Mouse (Mus musculus) CH12F3 (cell line): ENCODE measurements around the gene Zbed4.
"Not testable (repeated sequence)": the region's sequence is repeated elsewhere in the genome, so short reads cannot be mapped to it uniquely, and the experiment has no call there.

Experiments
- in situ Hi-C: fragments of 300-500 bp; cut with MboI; formaldehyde crosslinking; loops from 2 replicates; pipeline ENCODE4 v1.14.3; 2020; ENCODE audit warnings: low sequenced_read_pairs

The Zbed4 gene

DNA sequence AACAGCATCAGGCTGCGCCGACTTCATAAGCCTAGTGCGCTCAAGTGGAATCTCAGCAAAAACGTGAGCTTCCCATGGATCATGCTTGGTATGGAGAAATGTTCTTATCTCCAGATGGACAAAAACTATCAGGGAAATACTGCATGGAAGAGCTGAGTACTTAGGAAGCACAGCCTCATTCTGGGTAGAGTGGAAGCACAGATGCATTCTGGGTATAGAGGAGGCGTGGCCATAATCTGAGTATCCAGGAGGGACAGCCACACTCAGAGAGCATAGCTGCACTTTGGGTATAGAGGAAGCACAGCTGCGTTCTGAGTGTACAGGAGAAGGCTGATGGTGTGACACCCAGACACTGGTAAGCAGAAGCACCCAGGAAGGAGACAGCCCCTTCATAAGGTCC is 50.9 kb downstream of the Zbed4 start:
- in situ Hi-C loops, result no loop called here

GRCm38 (mm10) chr15:88808121-88808520 is 56.7 kb downstream of the Zbed4 start:
- in situ Hi-C loops, result no loop called here

DNA sequence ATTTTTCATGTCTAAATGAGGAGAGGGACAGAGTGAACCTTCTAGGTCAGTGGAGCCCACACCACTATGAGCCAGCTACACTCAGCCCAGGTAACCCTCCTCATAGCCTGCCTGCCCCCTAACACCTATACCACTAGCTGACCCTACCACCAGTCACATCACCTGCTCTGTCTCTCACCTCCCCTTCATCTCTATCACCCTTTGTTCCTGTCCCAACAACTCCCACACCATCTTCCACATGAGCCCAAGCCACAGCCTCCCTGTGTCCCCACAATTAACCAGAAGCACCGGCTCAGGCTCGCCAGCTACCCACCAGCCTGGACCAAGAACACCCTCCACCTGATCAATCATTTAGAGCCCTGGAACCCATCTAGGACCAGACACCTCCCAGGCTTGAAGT is 58.9 kb downstream of the Zbed4 start:
- in situ Hi-C loops, result no loop called here

DNA sequence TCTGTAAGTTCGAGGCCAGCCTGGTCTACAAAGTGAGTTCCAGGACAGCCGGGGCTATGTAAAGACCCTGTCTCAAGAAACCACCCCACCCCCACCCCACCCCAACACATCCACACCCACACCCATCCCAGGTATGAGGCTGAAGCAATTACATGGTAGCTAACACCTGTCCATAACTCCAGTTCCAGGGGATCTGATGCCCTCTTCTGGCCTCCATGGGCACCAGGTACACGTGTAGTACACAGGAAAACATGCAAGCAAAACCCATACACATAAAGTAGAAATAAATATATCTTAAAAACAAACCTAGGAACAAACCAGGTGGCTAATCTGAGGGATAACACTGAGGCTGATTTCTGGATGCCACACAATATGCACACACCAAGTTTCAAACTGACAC is 61.8 kb downstream of the Zbed4 start:
- in situ Hi-C loops, result no loop called here

DNA sequence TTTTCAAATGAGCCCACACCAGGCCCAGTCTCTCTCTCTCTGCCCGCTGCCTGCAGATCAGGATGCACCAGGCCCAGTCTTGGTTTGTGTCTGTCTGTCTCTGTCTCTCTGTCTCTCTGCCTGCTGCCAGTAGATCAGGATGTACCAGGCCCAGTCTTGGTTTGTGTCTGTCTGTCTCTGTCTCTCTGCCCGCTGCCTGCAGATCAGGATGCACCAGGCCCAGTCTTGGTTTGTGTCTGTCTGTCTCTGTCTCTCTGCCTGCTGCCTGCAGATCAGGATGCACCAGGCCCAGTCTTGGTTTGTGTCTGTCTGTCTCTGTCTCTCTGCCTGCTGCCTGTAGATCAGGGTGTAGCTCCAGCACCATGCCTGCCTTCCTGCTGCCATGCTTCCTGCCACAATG is 62.4 kb downstream of the Zbed4 start:
- in situ Hi-C loops, result not testable (repeated sequence)

- in situ Hi-C loops, result no loop called here
Observed at GRCm38 (mm10) chr15:88814411-88815047, 63.1 kb downstream of the Zbed4 start.

- in situ Hi-C loops, result no loop called here
Observed at GRCm38 (mm10) chr15:88815196-88815700, 63.8 kb downstream of the Zbed4 start.

GRCm38 (mm10) chr15:88819026-88819905 is 67.8 kb downstream of the Zbed4 start, which contains the start of the genes Alg12 and Creld2:
TSS of gene Alg12 (minus strand) at chr15:88819318.
TSS of gene Creld2 (plus strand) at chr15:88819646.
- in situ Hi-C loops, result no loop called here

GRCm38 (mm10) chr15:88819906-88820303 is 68.4 kb downstream of the Zbed4 start:
- in situ Hi-C loops, result no loop called here

DNA sequence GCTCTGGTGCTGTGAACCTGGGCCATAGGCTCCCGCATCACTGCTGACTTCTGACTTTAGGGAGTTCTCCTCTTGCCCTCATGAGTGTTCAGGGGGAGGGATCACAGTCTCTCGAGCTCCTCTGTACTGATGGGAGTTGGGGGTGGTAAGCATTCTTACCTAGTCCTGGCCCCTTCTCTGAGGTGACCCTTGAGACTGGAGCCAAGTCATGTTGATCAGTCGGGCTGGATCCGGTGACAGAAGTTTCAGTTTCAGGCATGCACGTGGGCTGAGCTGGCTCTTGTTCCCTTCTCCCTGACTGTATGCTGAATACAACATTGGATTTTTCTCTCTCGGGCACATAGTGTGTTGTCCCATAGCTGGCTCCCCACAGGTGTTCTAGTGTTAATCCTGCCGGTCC is 69.9 kb downstream of the Zbed4 start:
- in situ Hi-C loops, result no loop called here

DNA sequence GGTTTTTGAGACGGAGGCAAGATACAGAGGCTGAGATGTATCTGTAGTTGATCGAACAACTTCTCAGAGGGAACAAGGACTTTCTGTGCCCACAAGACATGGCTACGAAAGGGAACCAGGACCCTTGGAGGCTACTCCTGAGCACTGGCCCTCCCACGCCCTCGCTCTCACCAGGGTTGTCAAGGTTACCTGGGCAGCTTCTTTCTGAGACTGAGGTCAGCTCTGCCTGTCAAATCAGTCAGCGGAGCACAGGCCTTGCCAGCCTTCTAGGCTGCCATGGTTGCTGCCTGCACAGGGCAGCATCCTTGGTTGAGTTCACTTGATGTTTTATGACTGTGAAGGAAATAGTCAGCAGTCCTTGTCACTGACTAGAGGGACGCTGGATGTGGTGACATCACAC is 71.1 kb downstream of the Zbed4 start:
- in situ Hi-C loops, result no loop called here

GRCm38 (mm10) chr15:88823376-88823775 is 71.9 kb downstream of the Zbed4 start:
- in situ Hi-C loops, result no loop called here

- in situ Hi-C loops, result loop anchor here (5.0 kb wide), 2 partner anchors 50 to 95 kb away; no protein-coding TSS in a partner anchor
Observed at GRCm38 (mm10) chr15:88827466-88827865, 76.0 kb downstream of the Zbed4 start.

DNA sequence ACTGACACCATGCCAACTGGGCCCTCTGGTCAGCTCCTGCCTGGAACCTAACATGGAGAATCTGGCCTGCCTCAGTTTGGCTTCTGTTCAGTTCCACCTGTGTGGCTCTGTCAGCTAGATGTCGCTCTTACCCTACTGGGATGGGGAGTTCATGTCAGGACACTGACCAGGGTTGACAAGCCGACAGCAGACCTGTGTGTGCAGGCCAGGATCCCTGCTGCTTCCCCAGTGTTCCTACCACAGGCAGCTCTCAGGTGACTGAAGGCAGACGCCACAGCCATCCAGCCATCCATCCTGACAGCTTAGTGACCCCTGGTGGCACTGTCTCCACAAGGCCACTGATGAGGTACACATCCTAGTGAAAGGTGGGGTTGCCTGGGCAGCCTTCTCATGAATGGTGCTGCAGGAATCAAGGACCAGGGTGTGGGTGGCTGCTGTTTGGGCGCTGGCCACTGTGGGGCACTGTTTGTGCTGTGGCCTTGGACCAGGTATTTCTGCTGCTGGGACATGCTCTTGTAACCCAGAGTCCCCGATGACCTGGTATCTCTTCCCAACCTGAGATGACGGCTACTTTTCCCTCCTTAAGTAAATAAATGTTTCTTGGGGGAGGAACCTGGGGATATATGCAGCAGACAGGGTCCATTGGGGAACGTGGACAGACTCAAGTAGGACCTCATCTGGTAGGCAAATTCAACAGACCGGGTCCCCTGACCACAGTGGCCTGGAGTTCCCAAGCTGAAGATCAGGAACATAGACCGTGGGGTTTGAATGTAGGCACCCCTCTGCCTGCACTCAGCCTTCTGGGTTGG is 76.7 kb downstream of the Zbed4 start:
- in situ Hi-C loops, result loop anchor here (5.0 kb wide), 2 partner anchors 49 to 94 kb away; no protein-coding TSS in a partner anchor

- in situ Hi-C loops, result loop anchor here (5.0 kb wide), 2 partner anchors 48 to 93 kb away; no protein-coding TSS in a partner anchor
Observed at GRCm38 (mm10) chr15:88828800-88829705, 77.6 kb downstream of the Zbed4 start.

- in situ Hi-C loops, result loop anchor here (5.0 kb wide), 2 partner anchors 47 to 92 kb away; no protein-coding TSS in a partner anchor
Observed at GRCm38 (mm10) chr15:88829791-88830440, 78.5 kb downstream of the Zbed4 start.

DNA sequence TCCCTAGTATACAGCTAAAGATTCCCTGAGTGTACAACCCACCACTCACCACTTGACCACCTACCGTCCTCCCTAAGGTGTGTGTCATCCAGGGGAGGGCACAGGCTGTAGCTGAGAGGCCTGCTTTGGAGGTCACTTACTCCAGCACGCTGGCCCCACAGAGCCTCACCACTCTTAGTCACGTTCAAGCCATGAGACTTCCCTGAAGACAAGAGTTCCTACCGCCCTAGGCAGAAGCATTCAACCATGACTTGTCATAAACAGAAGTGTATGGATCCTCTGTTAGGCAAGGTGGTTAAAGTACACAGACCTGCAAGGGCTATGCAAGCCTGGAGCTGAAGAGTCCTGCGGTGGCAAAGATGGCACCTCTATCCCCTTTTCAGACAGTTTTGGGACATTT is 79.2 kb downstream of the Zbed4 start:
- in situ Hi-C loops, result no loop called here

- in situ Hi-C loops, result no loop called here
Observed at GRCm38 (mm10) chr15:88831482-88831881, 80.0 kb downstream of the Zbed4 start.

- in situ Hi-C loops, result no loop called here
Observed at GRCm38 (mm10) chr15:88832536-88832935, 81.1 kb downstream of the Zbed4 start.
